9 mouse cellular contexts compared by ENCODE assay signal in the genomic region with DNA sequence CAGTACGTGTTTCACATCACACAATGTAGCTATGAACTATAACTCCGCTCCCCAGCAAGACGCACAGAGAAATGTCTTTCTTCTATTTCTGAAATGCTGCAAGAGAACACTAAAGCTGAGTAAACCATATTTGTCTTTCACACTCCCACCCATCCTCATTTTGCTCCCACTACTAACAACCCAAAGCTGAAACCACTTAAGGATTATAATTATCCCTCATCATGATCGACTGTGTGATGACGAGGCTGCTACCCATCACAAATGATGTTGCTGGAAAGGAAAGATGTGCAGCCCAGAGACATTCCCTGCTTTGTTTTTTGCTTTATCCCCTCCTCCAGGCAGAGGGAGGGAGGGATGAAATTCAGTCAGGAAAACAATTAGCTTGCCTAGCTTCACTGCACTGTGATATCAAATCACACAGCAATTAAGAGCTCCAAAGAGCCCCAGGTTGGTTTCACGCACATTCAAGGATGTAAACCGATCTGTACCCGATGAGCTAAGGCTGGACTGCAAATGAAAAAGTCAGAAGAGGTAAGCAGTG.
DNase-seq lines count a peak whose midpoint lies in the region; ATAC-seq and TF ChIP-seq lines count a peak whose summit lies in the region.
"Had no signal": no experiment of that assay in that cellular context is flagged by ENCODE, and none has a peak within 500 bp of the region (broad histone marks: within the 10 kb centered on the region; RNA-seq: fewer than 3 reads in every experiment).

No protein-coding gene starts in this region.

- peak; percentile 81 for DNase-seq in kidney, postnatal 0 days (ENCODE audit: low spot score)
- no peak for DNase-seq in kidney, adult 11 months
- peak; percentile 66 to 73 for DNase-seq in frontal cortex, adult 2 months (ENCODE audit: extremely low spot score in 1 of 2, low spot score in 1 of 2)
- peak; percentile 51 to 52 for DNase-seq in left cerebral cortex, adult 9 months (ENCODE audit: low spot score in 2 of 2)
- DNase-seq in right cerebral cortex, postnatal 25 days = peak; percentile 36
- no peak for DNase-seq in stomach, postnatal 0 days (ENCODE audit: low spot score)
- no peak for DNase-seq in cerebellum, postnatal 36 days
- DNase-seq: cerebellum, adult 9-10 months had no signal

- no peaks in the 10 kb centered on the region for H3K27me3 ChIP-seq in kidney, postnatal 0 days (ENCODE audit: insufficient read depth, low read length)
- H3K27me3 ChIP-seq in stomach, postnatal 0 days (ENCODE audit: control insufficient read depth, insufficient read depth, low read length) = no peaks in the 10 kb centered on the region
- no peaks in the 10 kb centered on the region for H3K27me3 ChIP-seq in intestine, embryonic 15.5 days (replicated peaks)

- no peak for TF ChIP-seq CTCF in kidney, postnatal 0 days (IDR thresholded peaks at IDR 0.05; ENCODE audit: low read depth)
- no peak for TF ChIP-seq CTCF in stomach, postnatal 0 days (IDR thresholded peaks at IDR 0.05; ENCODE audit: low read depth)

- H3K4me3 ChIP-seq in kidney, postnatal 0 days (replicated peaks; ENCODE audit: low read depth, low read length) = no peak overlapping the region
- H3K4me3 ChIP-seq in stomach, postnatal 0 days (ENCODE audit: low read depth, low read length) = no peak overlapping the region
- no peak overlapping the region for H3K4me3 ChIP-seq in intestine, embryonic 15.5 days (replicated peaks)

- ATAC-seq in kidney, postnatal 0 days (replicated peaks; ENCODE audit: low FRiP score, low read depth) = peak; percentile 52; the same call in 1 of the 2 replicates
- ATAC-seq in stomach, postnatal 0 days (ENCODE audit: low FRiP score, low TSS enrichment) = no peak
- no peak for ATAC-seq in intestine, embryonic 15.5 days

- peaks cover 4% of the 10 kb centered on the region; the same call in 1 of the 2 replicates for H3K4me1 ChIP-seq in kidney, postnatal 0 days (replicated peaks; ENCODE audit: insufficient read depth, low read length)
- no peaks in the 10 kb centered on the region for H3K4me1 ChIP-seq in stomach, postnatal 0 days (replicated peaks; ENCODE audit: control insufficient read depth, insufficient read depth)
- H3K4me1 ChIP-seq in intestine, embryonic 15.5 days (replicated peaks) = no peaks in the 10 kb centered on the region

- H3K9me3 ChIP-seq in kidney, postnatal 0 days (replicated peaks; ENCODE audit: low read length) = no peaks in the 10 kb centered on the region
- no peaks in the 10 kb centered on the region for H3K9me3 ChIP-seq in stomach, postnatal 0 days (ENCODE audit: control insufficient read depth, low read length)
- no peaks in the 10 kb centered on the region for H3K9me3 ChIP-seq in intestine, embryonic 15.5 days

- H3K4me2 ChIP-seq in kidney, postnatal 0 days (ENCODE audit: low read length) = no peak overlapping the region
- no peak overlapping the region for H3K4me2 ChIP-seq in stomach, postnatal 0 days (replicated peaks; ENCODE audit: low read depth)
- H3K4me2 ChIP-seq in intestine, embryonic 15.5 days (replicated peaks) = no peak overlapping the region

- H3K36me3 ChIP-seq in kidney, postnatal 0 days (ENCODE audit: insufficient read depth, low read length) = no peaks in the 10 kb centered on the region
- no peaks in the 10 kb centered on the region for H3K36me3 ChIP-seq in stomach, postnatal 0 days (ENCODE audit: control insufficient read depth, insufficient read depth, low read length)
- H3K36me3 ChIP-seq in intestine, embryonic 15.5 days = no peaks in the 10 kb centered on the region

- 35% methylated on average over 8 of the region's 8 CpGs for WGBS in kidney, postnatal 0 days
- 56% methylated on average over 8 of the region's 8 CpGs for WGBS in stomach, postnatal 0 days
- 64% methylated on average over 8 of the region's 8 CpGs for WGBS in intestine, embryonic 15.5 days

- H3K9ac ChIP-seq in kidney, postnatal 0 days (ENCODE audit: low read depth, low read length) = no peak overlapping the region
- no peak overlapping the region for H3K9ac ChIP-seq in stomach, postnatal 0 days (ENCODE audit: low read length)
- H3K9ac ChIP-seq in intestine, embryonic 15.5 days = no peak overlapping the region

- H3K27ac ChIP-seq in kidney, postnatal 0 days = no peak overlapping the region
- no peak overlapping the region for H3K27ac ChIP-seq in stomach, postnatal 0 days (replicated peaks)
- no peak overlapping the region for H3K27ac ChIP-seq in intestine, embryonic 15.5 days

- TF ChIP-seq EP300 in stomach, postnatal 0 days (optimal IDR thresholded peaks at IDR 0.05) = no peak

Comparison
In these comparisons a context has a peak if more than half of its experiments do, and no peak if none do; other contexts are left out.
1. DNase-seq: peak in kidney, postnatal 0 days (single experiment), frontal cortex, adult 2 months (2 of 2), left cerebral cortex, adult 9 months (2 of 2) and right cerebral cortex, postnatal 25 days (single experiment); none in kidney, adult 11 months (single experiment), stomach, postnatal 0 days (single experiment) and cerebellum, postnatal 36 days (0 of 2).